Mouse (Mus musculus) liver, embryonic 11.5 days (tissue): ENCODE measurements around the gene Lmbrd1. TPM values are rescaled to one million over a fixed set of nuclear protein-coding genes. Genes with fewer than 3 reads are reported as not detected.

Experiments used
- ATAC-seq: fragments of 200-750 bp; cut with Nextera tagmentation; replicated peaks from 2 replicates; pipeline ENCODE4 v1.8.0; 2017; ENCODE audit warnings: moderate number of reproducible peaks, mild to moderate bottlenecking, moderate TSS enrichment, moderate library complexity; ENCODE audit not compliant: low FRiP score
- DNase-seq: peaks from one replicate; pipeline ENCODE4 v3.0.0-alpha.2; 2017; ENCODE audit warnings: low spot score
- H3K27ac ChIP-seq: fragments of 300-500 bp; sonication (generic); 2 replicates; pipeline ENCODE4 v1.5.1; 2014; ENCODE audit warnings: mild to moderate bottlenecking, low read depth, low read length, control low read depth
- H3K27me3 ChIP-seq: fragments of 300-500 bp; sonication (generic); replicated peaks from 2 replicates; pipeline ENCODE4 v1.6.1; 2014; ENCODE audit warnings: low read length, mixed read lengths; ENCODE audit not compliant: control insufficient read depth, insufficient read depth
- H3K36me3 ChIP-seq: fragments of 300-500 bp; sonication (generic); 2 replicates; pipeline ENCODE4 v1.6.1; 2014; ENCODE audit warnings: mild to moderate bottlenecking, low read length, moderate library complexity, mixed read lengths; ENCODE audit not compliant: control insufficient read depth, insufficient read depth
- H3K4me1 ChIP-seq: fragments of 300-500 bp; sonication (generic); replicated peaks from 2 replicates; pipeline ENCODE4 v1.6.1; 2014; ENCODE audit warnings: low read length, mixed read lengths; ENCODE audit not compliant: control insufficient read depth, insufficient read depth
- H3K4me2 ChIP-seq: fragments of 300-500 bp; sonication (generic); 2 replicates; pipeline ENCODE4 v1.6.1; 2014; ENCODE audit warnings: mild to moderate bottlenecking, control low read depth, moderate library complexity
- H3K4me3 ChIP-seq: fragments of 300-500 bp; sonication (generic); 2 replicates; pipeline ENCODE4 v1.5.1; 2014; ENCODE audit warnings: low read depth, low read length, control low read depth
- H3K9ac ChIP-seq: fragments of 300-500 bp; sonication (generic); 2 replicates; pipeline ENCODE4 v1.6.1; 2014; ENCODE audit warnings: low read depth, low read length, control low read depth
- H3K9me3 ChIP-seq: fragments of 300-500 bp; sonication (generic); 2 replicates; pipeline ENCODE4 v1.6.1; 2016; ENCODE audit warnings: low read length, inconsistent platforms, mixed read lengths; ENCODE audit not compliant: control insufficient read depth
- WGBS: fragments of 180-500 bp; shearing (Covaris S2); extraction: QIAGEN DNeasy Blood & Tissue Kit; methylation state at CpG from one replicate; pipeline ENCODE4 v1.1.7; 2014; 5-methylcytosine and 5-hydroxymethylcytosine counted together
- polyA plus RNA-seq: library from polyadenylated mRNA; unstranded; fragments of >200 nt; fragmentation: Nextera tagmentation; extraction: Ambion mirVana; gene quantifications from 2 replicates; pipeline ENCODE4 v1.2.1, GENCODE M21; 2014

Gene Lmbrd1
- polyA plus RNA-seq, 1 experiment from 2014 or later, result 21.3 TPM

DNA sequence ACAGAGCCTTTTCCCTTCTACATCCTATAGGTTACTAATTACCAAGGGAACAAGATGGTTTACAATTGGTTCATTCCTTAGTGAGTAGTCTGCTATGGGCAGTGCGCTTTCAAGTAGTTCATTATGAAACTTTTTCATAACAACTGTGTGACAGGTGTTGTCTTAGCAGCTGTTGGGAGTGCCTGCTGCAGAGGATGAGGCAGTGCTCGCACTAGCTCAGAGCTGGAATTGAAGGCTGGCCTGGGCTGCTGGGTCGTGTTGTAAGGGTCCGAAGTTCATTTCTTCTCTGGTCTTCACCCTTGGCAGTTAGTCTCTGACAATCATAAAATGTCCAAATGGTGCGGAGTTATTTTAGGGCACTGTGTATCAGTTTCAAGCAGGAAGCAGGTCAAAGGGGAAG lies 21.8 kb downstream of the Lmbrd1 start:
- no peak overlapping the region for H3K4me3 ChIP-seq
- ATAC-seq (no peak), DNase-seq (no peak)
- H3K27me3 ChIP-seq, result no peaks in the 10 kb centered on the region
- no peaks in the 10 kb centered on the region for H3K36me3 ChIP-seq
- no peak overlapping the region for H3K9ac ChIP-seq
- H3K4me1 ChIP-seq, result peaks cover 11% of the 10 kb centered on the region
- H3K27ac ChIP-seq, result no peak overlapping the region
- WGBS, result 70% methylated on average over 5 of the region's 5 CpGs
- H3K9me3 ChIP-seq, result no peaks in the 10 kb centered on the region
- no peak overlapping the region for H3K4me2 ChIP-seq

DNA sequence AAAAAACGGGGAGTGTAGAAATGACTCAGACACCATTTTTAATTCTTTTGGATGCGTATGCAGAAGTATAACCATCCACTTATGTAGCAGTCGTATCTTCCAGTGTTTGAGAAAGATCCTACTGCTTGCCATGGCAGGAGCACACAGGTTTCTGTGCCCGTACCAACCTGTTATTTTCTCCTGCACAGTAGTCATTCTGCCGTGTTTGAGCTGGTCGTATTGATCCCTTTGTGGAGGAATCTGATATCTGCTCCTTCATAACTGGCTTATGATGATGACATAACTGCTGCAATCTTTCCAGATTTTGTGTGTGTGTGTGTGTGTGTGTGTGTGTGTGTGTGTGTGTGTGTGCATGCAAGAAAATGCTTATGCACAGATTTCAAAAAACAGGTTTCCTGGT lies 25.4 kb downstream of the Lmbrd1 start:
- H3K27ac ChIP-seq, result no peak overlapping the region
- no peak overlapping the region for H3K9ac ChIP-seq
- no peaks in the 10 kb centered on the region for H3K36me3 ChIP-seq
- no peaks in the 10 kb centered on the region for H3K9me3 ChIP-seq
- no peak for DNase-seq
- no peak overlapping the region for H3K4me3 ChIP-seq
- 75% methylated on average over 6 of the region's 6 CpGs for WGBS
- H3K4me1 ChIP-seq, result peaks cover 11% of the 10 kb centered on the region
- no peaks in the 10 kb centered on the region for H3K27me3 ChIP-seq
- no peak for ATAC-seq
- H3K4me2 ChIP-seq, result no peak overlapping the region

DNA sequence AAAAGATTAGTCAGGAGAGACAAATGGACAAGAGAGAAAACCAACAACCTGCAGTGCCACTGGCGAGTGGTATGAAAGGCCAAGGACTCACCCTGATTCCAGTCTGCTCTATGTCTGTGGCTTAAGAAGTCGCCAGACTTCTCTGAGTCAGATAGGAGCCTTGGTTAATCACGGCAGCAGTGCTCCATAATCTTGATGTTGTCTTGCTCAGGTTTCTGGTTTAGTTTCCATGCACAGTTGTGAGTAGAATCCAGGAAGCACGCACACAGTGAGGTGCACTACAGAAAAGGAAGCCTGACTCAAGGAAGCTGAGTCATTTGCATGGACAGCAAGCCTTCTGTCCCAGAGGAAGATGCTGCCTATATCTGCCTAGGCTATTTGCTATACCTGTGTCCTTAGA lies 37.9 kb downstream of the Lmbrd1 start:
- Histone ChIP-seq H3K9ac (no peak overlapping the region), H3K4me1 (no peaks in the 10 kb centered on the region), H3K36me3 (no peaks in the 10 kb centered on the region; the same call in 1 of the 2 replicates), H3K4me2 (no peak overlapping the region), H3K9me3 (no peaks in the 10 kb centered on the region), H3K4me3 (no peak overlapping the region), H3K27me3 (no peaks in the 10 kb centered on the region), H3K27ac (no peak overlapping the region)
- DNase-seq, result no peak
- ATAC-seq, result no peak
- WGBS, result 88% methylated on average over 4 of the region's 4 CpGs

DNA sequence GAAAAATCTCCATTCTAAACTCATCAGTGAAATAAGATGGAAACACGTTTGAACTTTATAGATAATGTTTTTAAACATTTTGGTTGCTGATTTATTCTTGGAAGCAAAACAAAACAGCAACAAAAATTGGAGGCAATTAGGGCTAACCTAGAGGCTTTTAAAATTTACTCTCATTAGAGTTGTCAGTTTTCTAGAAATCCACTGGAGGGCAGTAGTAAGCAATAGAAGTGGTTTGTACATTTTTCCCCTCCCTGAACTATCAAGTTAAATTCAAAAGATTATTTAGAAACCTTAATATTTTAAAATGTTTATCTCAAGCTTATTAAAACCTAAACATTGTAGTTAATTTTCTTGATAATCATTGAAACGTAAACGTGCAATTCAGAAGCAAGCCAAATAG lies 41.2 kb downstream of the Lmbrd1 start:
- Histone ChIP-seq H3K9me3 (no peaks in the 10 kb centered on the region), H3K27me3 (no peaks in the 10 kb centered on the region), H3K4me3 (no peak overlapping the region), H3K4me1 (no peaks in the 10 kb centered on the region), H3K9ac (no peak overlapping the region), H3K4me2 (no peak overlapping the region), H3K36me3 (no peaks in the 10 kb centered on the region; the same call in 1 of the 2 replicates), H3K27ac (no peak overlapping the region)
- ATAC-seq (no peak), DNase-seq (no peak)
- WGBS, result 64% methylated on average over 3 of the region's 3 CpGs

DNA sequence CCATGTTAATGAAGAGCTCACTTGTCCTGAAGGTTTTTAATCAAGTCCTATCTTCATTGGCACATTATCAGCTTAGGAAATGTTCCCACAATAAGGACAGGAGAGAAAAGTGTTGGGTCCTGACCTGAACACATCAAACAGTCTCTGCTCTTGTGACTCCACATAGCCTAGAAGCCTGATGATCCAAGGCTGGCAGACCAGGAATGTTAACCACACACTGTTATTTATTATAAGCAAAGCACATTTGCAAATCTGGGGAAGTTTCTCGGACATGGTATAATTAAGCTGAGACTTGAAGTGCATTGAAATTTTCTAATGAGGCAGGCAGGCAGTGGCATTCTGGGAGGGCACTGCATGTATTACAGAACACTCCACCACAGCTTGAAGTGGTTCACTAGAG lies 41.8 kb downstream of the Lmbrd1 start:
- H3K27ac ChIP-seq, result no peak overlapping the region
- H3K9ac ChIP-seq, result no peak overlapping the region
- no peak overlapping the region for H3K4me3 ChIP-seq
- no peak for DNase-seq
- no peaks in the 10 kb centered on the region; the same call in 1 of the 2 replicates for H3K36me3 ChIP-seq
- ATAC-seq, result no peak
- WGBS, result 82% methylated on average over 1 of the region's 1 CpGs
- no peak overlapping the region for H3K4me2 ChIP-seq
- H3K9me3 ChIP-seq, result no peaks in the 10 kb centered on the region
- no peaks in the 10 kb centered on the region for H3K4me1 ChIP-seq
- H3K27me3 ChIP-seq, result no peaks in the 10 kb centered on the region

DNA sequence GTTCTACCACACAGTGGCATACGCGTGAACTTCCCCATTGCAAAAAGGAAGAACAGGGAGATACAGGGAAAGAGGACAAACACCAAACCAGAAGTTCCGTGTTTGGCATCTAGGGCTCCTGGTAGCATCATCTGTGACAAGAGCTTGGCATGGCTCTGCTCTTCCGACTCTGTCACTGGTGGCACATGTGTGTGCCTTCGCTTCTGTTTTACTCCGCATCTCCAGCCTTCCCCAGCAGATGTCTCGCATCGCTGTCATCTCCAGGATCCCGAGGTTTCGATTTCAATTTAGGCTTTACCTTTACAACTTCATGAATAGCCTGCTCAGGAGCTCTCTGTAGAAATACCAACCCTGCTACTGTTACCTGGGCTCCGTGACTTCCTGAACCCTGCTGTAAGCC lies 51.4 kb downstream of the Lmbrd1 start:
- no peak overlapping the region for H3K4me2 ChIP-seq
- no peaks in the 10 kb centered on the region for H3K9me3 ChIP-seq
- no peaks in the 10 kb centered on the region; the same call in 1 of the 2 replicates for H3K36me3 ChIP-seq
- DNase-seq, result no peak
- no peak overlapping the region for H3K4me3 ChIP-seq
- H3K27me3 ChIP-seq, result no peaks in the 10 kb centered on the region
- no peaks in the 10 kb centered on the region for H3K4me1 ChIP-seq
- ATAC-seq, result no peak
- H3K27ac ChIP-seq, result no peak overlapping the region
- 93% methylated on average over 11 of the region's 11 CpGs for WGBS
- H3K9ac ChIP-seq, result no peak overlapping the region

DNA sequence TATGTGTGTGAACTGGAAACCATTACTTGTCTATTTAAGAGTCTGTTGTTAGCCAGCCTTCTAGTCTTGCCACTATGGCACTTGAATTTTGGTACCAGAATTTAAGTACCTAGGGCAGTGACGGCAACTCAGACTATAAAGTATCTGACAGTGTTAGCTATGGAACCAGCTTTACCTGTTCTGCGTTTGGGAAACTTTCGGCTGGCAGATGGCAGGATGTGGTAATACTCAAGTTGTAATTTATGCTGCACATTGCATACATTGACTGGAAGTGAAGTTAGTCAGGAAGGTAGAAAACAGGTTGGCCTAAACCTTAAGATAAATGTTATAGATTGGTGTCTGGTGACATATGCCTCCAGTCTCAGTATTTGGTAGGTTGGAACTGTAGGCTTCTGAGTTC lies 53.9 kb downstream of the Lmbrd1 start:
- Histone ChIP-seq H3K9me3 (no peaks in the 10 kb centered on the region), H3K27me3 (no peaks in the 10 kb centered on the region), H3K36me3 (no peaks in the 10 kb centered on the region; the same call in 1 of the 2 replicates), H3K4me2 (no peak overlapping the region), H3K4me1 (no peaks in the 10 kb centered on the region), H3K9ac (no peak overlapping the region), H3K4me3 (no peak overlapping the region), H3K27ac (no peak overlapping the region)
- ATAC-seq, result no peak
- no peak for DNase-seq
- WGBS, result 93% methylated on average over 3 of the region's 3 CpGs

DNA sequence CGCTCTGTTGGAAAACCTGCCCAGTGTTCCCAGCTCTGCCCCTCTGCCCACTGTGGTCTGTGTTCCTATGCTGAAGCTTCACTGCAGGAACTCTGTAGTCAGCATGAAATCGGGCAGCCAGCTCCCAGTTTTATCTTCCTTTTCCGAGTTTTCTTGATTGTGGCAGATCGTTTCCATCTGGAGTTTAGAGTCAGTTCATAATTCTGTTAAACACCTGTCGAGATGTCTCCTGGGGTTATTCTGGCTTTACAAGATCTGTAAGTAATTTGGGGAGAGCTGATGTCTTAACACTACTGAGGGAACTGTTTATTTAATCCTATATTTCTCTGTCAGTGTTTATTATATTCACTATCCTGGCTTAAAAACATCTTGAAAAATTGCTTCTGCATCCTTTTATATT lies 56.4 kb downstream of the Lmbrd1 start:
- Histone ChIP-seq H3K9me3 (no peaks in the 10 kb centered on the region), H3K4me2 (no peak overlapping the region), H3K4me3 (no peak overlapping the region), H3K27me3 (no peaks in the 10 kb centered on the region), H3K4me1 (no peaks in the 10 kb centered on the region), H3K27ac (no peak overlapping the region), H3K36me3 (no peaks in the 10 kb centered on the region; the same call in 1 of the 2 replicates), H3K9ac (no peak overlapping the region)
- ATAC-seq (no peak), DNase-seq (no peak)
- 72% methylated on average over 5 of the region's 5 CpGs for WGBS

DNA sequence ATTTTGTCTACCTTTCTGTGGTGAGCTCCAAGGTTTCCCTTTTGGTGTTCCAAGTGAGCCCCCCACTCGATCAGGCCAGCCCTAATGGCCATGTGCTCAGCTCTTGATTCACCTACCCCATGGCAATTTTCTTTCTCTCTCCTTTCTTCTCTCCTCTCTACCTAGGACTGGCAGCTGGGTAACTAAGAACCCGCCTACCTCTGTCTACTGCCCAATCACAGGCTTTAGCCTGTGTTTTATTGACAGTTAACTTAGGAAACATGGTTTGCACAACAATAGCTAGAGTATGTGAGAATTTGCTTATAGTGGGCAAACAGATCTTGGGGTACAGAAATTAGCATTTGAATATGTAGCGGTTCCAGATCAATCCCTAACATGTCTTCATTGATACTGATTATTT lies 62.5 kb downstream of the Lmbrd1 start:
- WGBS, result 75% methylated on average over 3 of the region's 3 CpGs
- no peak overlapping the region for H3K27ac ChIP-seq
- H3K4me3 ChIP-seq, result no peak overlapping the region
- ATAC-seq, result no peak
- no peaks in the 10 kb centered on the region for H3K36me3 ChIP-seq
- no peak for DNase-seq
- H3K4me2 ChIP-seq, result no peak overlapping the region
- H3K4me1 ChIP-seq, result no peaks in the 10 kb centered on the region
- H3K9ac ChIP-seq, result no peak overlapping the region
- no peaks in the 10 kb centered on the region for H3K27me3 ChIP-seq
- H3K9me3 ChIP-seq, result no peaks in the 10 kb centered on the region
